Mouse (Mus musculus) embryonic fibroblast, embryonic 13.5 days (primary cell): ENCODE measurements around the gene A630001G21Rik. TPM values are rescaled to one million over a fixed set of nuclear protein-coding genes. Genes with fewer than 3 reads are reported as not detected.

Experiments
- H3K27ac ChIP-seq: 2 replicates; pipeline ENCODE4 v1.5.1; 2012; ENCODE audit warnings: low read length, control low read depth, inconsistent platforms; ENCODE audit not compliant: insufficient read depth
- H3K4me1 ChIP-seq: 2 replicates; pipeline ENCODE4 v1.6.1; 2011; ENCODE audit warnings: low read length; ENCODE audit not compliant: control insufficient read depth, insufficient read depth
- H3K4me3 ChIP-seq: 2 replicates; pipeline ENCODE4 v1.5.1; 2011; ENCODE audit warnings: mild to moderate bottlenecking, control low read depth, low read length; ENCODE audit not compliant: insufficient read depth
- CTCF ChIP-seq: IDR thresholded peaks from 2 replicates; pipeline ENCODE4 v1.5.1; 2011; ENCODE audit warnings: mild to moderate bottlenecking, control low read depth, low read length, moderate library complexity, borderline replicate concordance; ENCODE audit not compliant: insufficient read depth
- POLR2A ChIP-seq: IDR thresholded peaks from 2 replicates; pipeline ENCODE4 v1.6.1; 2011; ENCODE audit warnings: low read depth, mild to moderate bottlenecking, control low read depth, low read length, moderate library complexity
- polyA plus RNA-seq: library from polyadenylated mRNA; stranded (reverse); fragments of >200 nt; gene quantifications from 2 replicates; pipeline ENCODE4 v1.2.4, GENCODE M21; 2011; ENCODE audit warnings: low read depth; ENCODE audit not compliant: missing spikeins, insufficient read length

The A630001G21Rik gene
- polyA plus RNA-seq, 1 experiment, result 3.5 TPM

GRCm38 (mm10) chr1:85716447-85717027 lies 61.9 kb downstream of the A630001G21Rik start:
- no peak for TF ChIP-seq POLR2A
- TF ChIP-seq CTCF, result no peak
- Histone ChIP-seq H3K4me3 (no peak overlapping the region), H3K27ac (no peak overlapping the region), H3K4me1 (no peaks in the 10 kb centered on the region)

DNA sequence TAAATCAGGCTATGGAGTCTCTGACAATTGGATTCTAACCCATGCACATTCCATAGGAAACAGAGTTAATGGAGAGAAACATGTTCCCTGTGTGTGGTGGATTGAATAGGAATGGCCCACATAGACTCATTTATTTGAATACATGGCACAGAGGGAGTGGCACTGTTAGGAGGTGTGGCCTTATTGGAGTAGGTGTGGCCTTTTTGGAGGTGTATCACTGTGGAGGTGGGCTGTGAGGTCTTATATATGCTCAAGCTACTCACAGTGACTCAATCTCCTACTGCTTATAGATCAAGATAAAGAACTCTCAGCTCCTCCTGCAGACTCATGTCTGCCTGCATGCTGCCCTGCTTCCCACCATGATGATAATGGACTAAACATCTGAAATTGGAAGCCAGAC lies 63.9 kb downstream of the A630001G21Rik start:
- no peak overlapping the region for H3K4me3 ChIP-seq
- H3K27ac ChIP-seq, result no peak overlapping the region
- no peaks in the 10 kb centered on the region for H3K4me1 ChIP-seq
- TF ChIP-seq POLR2A, result no peak
- no peak for TF ChIP-seq CTCF

GRCm38 (mm10) chr1:85706754-85707153 lies 71.7 kb downstream of the A630001G21Rik start:
- H3K27ac ChIP-seq, result no peak overlapping the region
- H3K4me1 ChIP-seq, result no peaks in the 10 kb centered on the region
- TF ChIP-seq CTCF (no peak), POLR2A (no peak)
- H3K4me3 ChIP-seq, result no peak overlapping the region

GRCm38 (mm10) chr1:85705552-85705951 lies 72.9 kb downstream of the A630001G21Rik start:
- H3K27ac ChIP-seq, result no peak overlapping the region
- no peaks in the 10 kb centered on the region for H3K4me1 ChIP-seq
- H3K4me3 ChIP-seq, result no peak overlapping the region
- no peak for TF ChIP-seq POLR2A
- TF ChIP-seq CTCF, result no peak

DNA sequence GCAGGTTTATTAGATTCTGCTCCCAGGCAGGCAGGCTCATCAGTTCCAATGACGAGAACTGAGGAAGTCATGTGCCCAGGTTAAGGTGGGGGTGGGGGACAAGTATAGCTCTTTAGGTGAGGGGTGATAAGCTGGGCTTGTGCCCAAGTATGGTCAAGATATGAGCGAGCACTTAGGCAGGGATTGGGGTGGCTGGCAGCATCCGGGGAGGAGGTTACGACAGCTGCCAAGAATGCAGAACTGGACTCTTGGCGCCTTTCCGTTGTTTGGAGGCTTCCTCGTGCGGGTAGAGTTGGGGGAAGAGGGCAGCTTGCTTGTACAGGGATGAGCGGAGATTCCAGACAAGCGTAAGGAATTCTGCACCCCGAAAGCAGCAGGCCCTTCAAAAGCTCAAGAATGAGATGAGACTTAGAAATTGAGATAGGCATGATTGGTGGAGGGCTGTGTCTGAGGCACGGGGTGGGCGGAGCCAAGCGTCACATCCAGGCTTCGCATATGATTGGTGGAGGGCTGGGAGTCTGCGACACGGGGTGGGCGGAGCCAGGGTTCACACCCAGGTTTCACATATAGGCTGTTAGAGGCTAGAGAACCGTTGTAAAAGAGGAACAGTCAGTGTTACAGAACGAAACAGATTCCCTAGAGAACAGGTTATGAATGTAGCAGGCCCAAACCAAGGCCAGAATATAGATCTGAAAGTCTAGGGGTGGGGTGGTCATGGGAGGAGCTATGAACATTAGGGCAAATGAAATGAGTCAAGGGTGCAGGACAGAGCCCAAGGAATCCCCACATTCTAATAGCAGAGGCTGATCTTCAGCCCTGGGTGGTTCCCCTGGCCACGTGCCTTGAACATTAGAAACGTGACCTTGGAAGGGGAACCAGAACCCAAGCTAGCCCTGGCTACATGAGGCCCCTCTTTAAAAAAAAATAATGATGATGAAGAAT lies 74.9 kb downstream of the A630001G21Rik start:
- Histone ChIP-seq H3K27ac (peak overlapping the region; percentile 29; the same call in 1 of the 2 replicates), H3K4me3 (no peak overlapping the region; the same call in 1 of the 2 replicates), H3K4me1 (no peaks in the 10 kb centered on the region)
- TF ChIP-seq CTCF, result no peak
- TF ChIP-seq POLR2A, result 0 out of 2 replicates have a peak, but pooled peaks have one; percentile 20

GRCm38 (mm10) chr1:85702531-85702930 lies 75.9 kb downstream of the A630001G21Rik start:
- H3K27ac ChIP-seq, result no peak overlapping the region
- no peak for TF ChIP-seq CTCF
- no peak for TF ChIP-seq POLR2A
- no peak overlapping the region for H3K4me3 ChIP-seq
- no peaks in the 10 kb centered on the region for H3K4me1 ChIP-seq

- no peak for TF ChIP-seq POLR2A
- no peak for TF ChIP-seq CTCF
- no peak overlapping the region for H3K4me3 ChIP-seq
- H3K27ac ChIP-seq, result no peak overlapping the region
- no peaks in the 10 kb centered on the region for H3K4me1 ChIP-seq
Measured at GRCm38 (mm10) chr1:85697721-85698493, 80.5 kb downstream of the A630001G21Rik start.

GRCm38 (mm10) chr1:85695646-85696045 lies 82.8 kb downstream of the A630001G21Rik start:
- Histone ChIP-seq H3K4me1 (no peaks in the 10 kb centered on the region), H3K4me3 (no peak overlapping the region), H3K27ac (no peak overlapping the region)
- no peak for TF ChIP-seq POLR2A

GRCm38 (mm10) chr1:85693280-85693679 lies 85.2 kb downstream of the A630001G21Rik start:
- Histone ChIP-seq H3K4me1 (no peaks in the 10 kb centered on the region), H3K4me3 (no peak overlapping the region), H3K27ac (no peak overlapping the region)
- TF ChIP-seq POLR2A (no peak), CTCF (no peak)

- Histone ChIP-seq H3K4me1 (no peaks in the 10 kb centered on the region), H3K27ac (no peak overlapping the region), H3K4me3 (no peak overlapping the region)
- no peak for TF ChIP-seq POLR2A
- no peak for TF ChIP-seq CTCF
Measured at GRCm38 (mm10) chr1:85692281-85692680, 86.2 kb downstream of the A630001G21Rik start.
